ENCODE assay signal across 27 mouse cellular contexts in genomic region chr8:79380386-79380785, GRCm38 (mm10). TPM values are rescaled to one million over a fixed set of nuclear protein-coding genes. Genes with fewer than 3 reads are reported as not detected.
DNase-seq lines count a peak whose midpoint lies in the region; ATAC-seq and TF ChIP-seq lines count a peak whose summit lies in the region.
"Had no signal": no experiment of that assay in that cellular context is flagged by ENCODE, and none has a peak within 500 bp of the region (broad histone marks: within the 10 kb centered on the region; RNA-seq: fewer than 3 reads in every experiment).

No protein-coding gene starts in this region.

- no peak overlapping the region for H3K4me3 ChIP-seq in forebrain, embryonic 16.5 days (replicated peaks; ENCODE audit: low read length)
- no peak overlapping the region for H3K4me3 ChIP-seq in forebrain, embryonic 15.5 days
- H3K4me3 ChIP-seq in G1E (ENCODE audit: low read depth, low read length): no peak overlapping the region
- H3K4me3 ChIP-seq in liver, embryonic 16.5 days (ENCODE audit: low read depth, low read length): no peak overlapping the region
- H3K4me3 ChIP-seq in midbrain, embryonic 15.5 days: no peak overlapping the region
- no peak overlapping the region for H3K4me3 ChIP-seq in hindbrain, embryonic 11.5 days (ENCODE audit: low read depth, low read length)
- H3K4me3 ChIP-seq: heart, adult 2 months; heart, embryonic 13.5 days; hindbrain, embryonic 15.5 days; limb, embryonic 13.5 days; myocyte; neural tube, embryonic 12.5 days; stomach, embryonic 15.5 days had no signal

- ATAC-seq in forebrain, embryonic 16.5 days: no peak
- no peak for ATAC-seq in forebrain, embryonic 15.5 days (replicated peaks)
- peak; percentile 52 for ATAC-seq in G1E (ENCODE audit: extremely low read depth, insufficient number of reproducible peaks, low FRiP score, poor library complexity, severe bottlenecking)
- peak; percentile 62 for ATAC-seq in common myeloid progenitor, adult 5-6 weeks (replicated peaks; ENCODE audit: low read depth, poor library complexity, severe bottlenecking)
- 0 out of 2 replicates have a peak, but pooled peaks have one; percentile 22 for ATAC-seq in liver, embryonic 16.5 days (ENCODE audit: low read depth)
- ATAC-seq in midbrain, embryonic 15.5 days (replicated peaks): no peak
- no peak for ATAC-seq in hindbrain, embryonic 11.5 days (ENCODE audit: low FRiP score)
- ATAC-seq: forebrain, postnatal 0 days; inflammation-experienced regulatory T-cells, adult 6 months had no signal

- DNase-seq in G1E (ENCODE audit: low spot score): peak; percentile 23
- no peak for DNase-seq in gastrocnemius, adult 18-20 months (ENCODE audit: low spot score)
- no peak for DNase-seq in hindbrain, embryonic 11.5 days (ENCODE audit: low spot score)
- DNase-seq: adrenal gland, postnatal 25 days; cerebellum, adult 8-10 months; cerebellum, postnatal 25 days; forebrain, postnatal 0 days; gastrocnemius, postnatal 36 days; heart, adult 2 months; heart, postnatal 10 days; kidney, adult 11 months; kidney, postnatal 14 days; lung, embryonic 14.5 days; lung, postnatal 14 days had no signal

- no peak overlapping the region for H3K4me2 ChIP-seq in forebrain, embryonic 16.5 days (ENCODE audit: low read length)
- H3K4me2 ChIP-seq in forebrain, embryonic 15.5 days (replicated peaks): no peak overlapping the region
- H3K4me2 ChIP-seq in liver, embryonic 16.5 days (ENCODE audit: low read depth, low read length): no peak overlapping the region
- H3K4me2 ChIP-seq in midbrain, embryonic 15.5 days: no peak overlapping the region
- H3K4me2 ChIP-seq in hindbrain, embryonic 11.5 days (replicated peaks; ENCODE audit: low read depth, low read length): no peak overlapping the region
- H3K4me2 ChIP-seq: heart, embryonic 13.5 days; hindbrain, embryonic 15.5 days; limb, embryonic 13.5 days; lung, embryonic 14.5 days; midbrain, embryonic 11.5 days; neural tube, embryonic 12.5 days; stomach, embryonic 15.5 days had no signal

- no peak for TF ChIP-seq CTCF in G1E (IDR thresholded peaks at IDR 0.05; ENCODE audit: low read depth, low read length)

- 0 out of 2 replicates have a peak overlapping the region, but pooled peaks have one; percentile 6 for H3K27ac ChIP-seq in forebrain, embryonic 16.5 days (ENCODE audit: low read length)
- H3K27ac ChIP-seq in forebrain, embryonic 15.5 days (replicated peaks): no peak overlapping the region
- H3K27ac ChIP-seq in liver, embryonic 16.5 days (ENCODE audit: low read length): no peak overlapping the region
- no peak overlapping the region for H3K27ac ChIP-seq in midbrain, embryonic 15.5 days
- H3K27ac ChIP-seq in hindbrain, embryonic 11.5 days (ENCODE audit: low read depth, low read length): no peak overlapping the region
- H3K27ac ChIP-seq: heart, embryonic 13.5 days; hindbrain, embryonic 15.5 days; limb, embryonic 13.5 days; neural tube, embryonic 12.5 days; stomach, embryonic 15.5 days had no signal

- H3K36me3 ChIP-seq in forebrain, embryonic 16.5 days (ENCODE audit: control insufficient read depth, insufficient read depth): no peaks in the 10 kb centered on the region
- no peaks in the 10 kb centered on the region for H3K36me3 ChIP-seq in forebrain, embryonic 15.5 days
- no peaks in the 10 kb centered on the region for H3K36me3 ChIP-seq in G1E (replicated peaks)
- no peaks in the 10 kb centered on the region for H3K36me3 ChIP-seq in liver, embryonic 16.5 days (ENCODE audit: control insufficient read depth, insufficient read depth)
- H3K36me3 ChIP-seq in midbrain, embryonic 15.5 days (replicated peaks): no peaks in the 10 kb centered on the region
- H3K36me3 ChIP-seq in hindbrain, embryonic 11.5 days (ENCODE audit: control insufficient read depth, insufficient read depth, low read length): no peaks in the 10 kb centered on the region
- H3K36me3 ChIP-seq: stomach, embryonic 15.5 days had no signal

- peaks cover 41% of the 10 kb centered on the region for H3K4me1 ChIP-seq in forebrain, embryonic 16.5 days (replicated peaks; ENCODE audit: control insufficient read depth, insufficient read depth, low read length)
- peaks cover 53% of the 10 kb centered on the region for H3K4me1 ChIP-seq in forebrain, embryonic 15.5 days
- peaks cover 56% of the 10 kb centered on the region for H3K4me1 ChIP-seq in G1E (ENCODE audit: insufficient read depth, low read depth, low read length)
- H3K4me1 ChIP-seq in liver, embryonic 16.5 days (ENCODE audit: control insufficient read depth, low read depth, low read length): peaks cover 8% of the 10 kb centered on the region
- peaks cover 51% of the 10 kb centered on the region for H3K4me1 ChIP-seq in midbrain, embryonic 15.5 days
- peaks cover 6% of the 10 kb centered on the region for H3K4me1 ChIP-seq in hindbrain, embryonic 11.5 days (replicated peaks; ENCODE audit: control insufficient read depth, insufficient read depth, low read length)

- H3K27me3 ChIP-seq in forebrain, embryonic 16.5 days (replicated peaks; ENCODE audit: control insufficient read depth, insufficient read depth, low read length): no peaks in the 10 kb centered on the region
- no peaks in the 10 kb centered on the region for H3K27me3 ChIP-seq in forebrain, embryonic 15.5 days
- H3K27me3 ChIP-seq in G1E (ENCODE audit: insufficient read depth, low read length): peaks cover 13% of the 10 kb centered on the region
- no peaks in the 10 kb centered on the region for H3K27me3 ChIP-seq in liver, embryonic 16.5 days (ENCODE audit: control insufficient read depth, insufficient read depth, low read depth, low read length)
- no peaks in the 10 kb centered on the region for H3K27me3 ChIP-seq in midbrain, embryonic 15.5 days (replicated peaks)
- no peaks in the 10 kb centered on the region for H3K27me3 ChIP-seq in hindbrain, embryonic 11.5 days (ENCODE audit: control insufficient read depth, insufficient read depth, low read length)
- H3K27me3 ChIP-seq: heart, embryonic 13.5 days; hindbrain, embryonic 15.5 days; limb, embryonic 13.5 days; neural tube, embryonic 12.5 days; stomach, embryonic 15.5 days had no signal

- WGBS in forebrain, embryonic 16.5 days: 45% methylated on average over 1 of the region's 1 CpGs
- 67% methylated on average over 1 of the region's 1 CpGs for WGBS in forebrain, embryonic 15.5 days
- 19% methylated on average over 1 of the region's 1 CpGs for WGBS in liver, embryonic 16.5 days (ENCODE audit: insufficient replicate concordance)
- WGBS in midbrain, embryonic 15.5 days: 42% methylated on average over 1 of the region's 1 CpGs
- WGBS in hindbrain, embryonic 11.5 days: 87% methylated on average over 1 of the region's 1 CpGs

- H3K9me3 ChIP-seq in forebrain, embryonic 16.5 days (ENCODE audit: control insufficient read depth, low read length): no peaks in the 10 kb centered on the region
- no peaks in the 10 kb centered on the region for H3K9me3 ChIP-seq in forebrain, embryonic 15.5 days
- no peaks in the 10 kb centered on the region for H3K9me3 ChIP-seq in G1E (replicated peaks)
- H3K9me3 ChIP-seq in liver, embryonic 16.5 days (replicated peaks; ENCODE audit: control insufficient read depth, low read length): no peaks in the 10 kb centered on the region
- no peaks in the 10 kb centered on the region for H3K9me3 ChIP-seq in midbrain, embryonic 15.5 days
- H3K9me3 ChIP-seq in hindbrain, embryonic 11.5 days (ENCODE audit: control insufficient read depth, low read length): no peaks in the 10 kb centered on the region
- H3K9me3 ChIP-seq: heart, embryonic 13.5 days; hindbrain, embryonic 15.5 days; limb, embryonic 13.5 days; neural tube, embryonic 12.5 days; stomach, embryonic 15.5 days had no signal

- no peak overlapping the region for H3K9ac ChIP-seq in forebrain, embryonic 16.5 days (replicated peaks; ENCODE audit: low read depth, low read length)
- H3K9ac ChIP-seq in forebrain, embryonic 15.5 days (replicated peaks): no peak overlapping the region
- no peak overlapping the region for H3K9ac ChIP-seq in liver, embryonic 16.5 days (ENCODE audit: low read depth, low read length)
- no peak overlapping the region for H3K9ac ChIP-seq in midbrain, embryonic 15.5 days
- no peak overlapping the region for H3K9ac ChIP-seq in hindbrain, embryonic 11.5 days (ENCODE audit: low read depth, low read length)
- H3K9ac ChIP-seq: forebrain, postnatal 0 days; heart, embryonic 13.5 days; hindbrain, embryonic 15.5 days; limb, embryonic 13.5 days; lung, embryonic 14.5 days; neural tube, embryonic 12.5 days; stomach, embryonic 15.5 days had no signal

RNA-seq across cellular contexts. Expression of gene Smad1, which starts 18.9 kb away (rescaled TPM):
- 65.6 and 65.8 TPM in 2 replicates for polyA plus RNA-seq in forebrain, embryonic 16.5 days (2015; fragmentation: Nextera tagmentation; extraction: Ambion mirVana)
- polyA plus RNA-seq in forebrain, embryonic 15.5 days (2015; fragmentation: Nextera tagmentation; extraction: Ambion mirVana): 63.6 and 66.6 TPM in 2 replicates
- total RNA-seq in G1E (2014; fragmentation: Nextera tagmentation) (2.0 and 2.9 TPM in 2 replicates), G1E (2017) (1.2 and 2.1 TPM in 2 replicates)
- 1.5 and 2.0 TPM in 2 replicates for polyA plus RNA-seq in G1E (2012)
- 15.5 and 20.6 TPM in 2 replicates for total RNA-seq in common myeloid progenitor, adult 5-6 weeks (2017)
- polyA plus RNA-seq in liver, embryonic 16.5 days (2015; fragmentation: Nextera tagmentation; extraction: Ambion mirVana): 5.6 and 6.9 TPM in 2 replicates
- total RNA-seq in gastrocnemius, adult 18-20 months (2021): 10 to 100 TPM in 1 of 2 experiments, 1 to 10 TPM in 1; 8.9 to 10.6 TPM
- polyA plus RNA-seq in midbrain, embryonic 15.5 days (2015; fragmentation: Nextera tagmentation; extraction: Ambion mirVana): 64.4 and 65.9 TPM in 2 replicates
- 62.6 and 73.4 TPM in 2 replicates for polyA plus RNA-seq in hindbrain, embryonic 11.5 days (2014; fragmentation: Nextera tagmentation; extraction: Ambion mirVana)

Comparison
In these comparisons a context has a peak if more than half of its experiments do, and no peak if none do; other contexts are left out.
1. ATAC-seq: peak in G1E (single experiment), common myeloid progenitor, adult 5-6 weeks (single experiment) and liver, embryonic 16.5 days (single experiment); none in forebrain, embryonic 16.5 days (single experiment), forebrain, embryonic 15.5 days (single experiment), midbrain, embryonic 15.5 days (single experiment) and hindbrain, embryonic 11.5 days (single experiment).